Mouse (Mus musculus): ENCODE measurements at regions not wholly inside any gene's neighbourhood (a gene's known extent, or its start where the extent isn't known, plus 50 kb on each side); places are given as distances from the start of the nearest gene placed in this dataset.

DNA sequence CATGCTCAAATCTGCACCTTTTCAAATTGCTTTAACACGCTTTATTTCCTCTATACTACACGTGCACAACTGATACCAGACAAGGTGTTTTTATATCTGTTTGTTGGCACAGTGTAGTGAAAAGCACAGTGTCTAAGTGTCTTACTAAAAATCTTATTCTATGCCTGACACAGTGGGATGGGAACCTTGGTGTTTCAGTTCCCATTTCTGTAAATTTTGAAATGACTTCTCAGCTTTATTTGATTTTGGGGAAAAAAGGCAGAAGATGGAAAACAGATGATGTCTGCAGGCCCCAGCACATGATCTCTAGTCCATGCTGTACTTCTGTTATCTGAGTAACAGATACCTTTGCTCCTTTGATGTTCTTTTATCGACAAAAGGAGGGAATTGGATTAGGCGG, 239.7 kb upstream of the B430305J03Rik start:
- no peak for TF ChIP-seq CTCF (conservative IDR thresholded peaks at IDR 0.05; ENCODE audit: insufficient read depth, insufficient read length, low read depth, low read length)
- TF ChIP-seq POLR2A (IDR thresholded peaks at IDR 0.05; ENCODE audit: low read depth, low read length) = no peak

All from kidney, adult 2 months (tissue).